In the genomic region with DNA sequence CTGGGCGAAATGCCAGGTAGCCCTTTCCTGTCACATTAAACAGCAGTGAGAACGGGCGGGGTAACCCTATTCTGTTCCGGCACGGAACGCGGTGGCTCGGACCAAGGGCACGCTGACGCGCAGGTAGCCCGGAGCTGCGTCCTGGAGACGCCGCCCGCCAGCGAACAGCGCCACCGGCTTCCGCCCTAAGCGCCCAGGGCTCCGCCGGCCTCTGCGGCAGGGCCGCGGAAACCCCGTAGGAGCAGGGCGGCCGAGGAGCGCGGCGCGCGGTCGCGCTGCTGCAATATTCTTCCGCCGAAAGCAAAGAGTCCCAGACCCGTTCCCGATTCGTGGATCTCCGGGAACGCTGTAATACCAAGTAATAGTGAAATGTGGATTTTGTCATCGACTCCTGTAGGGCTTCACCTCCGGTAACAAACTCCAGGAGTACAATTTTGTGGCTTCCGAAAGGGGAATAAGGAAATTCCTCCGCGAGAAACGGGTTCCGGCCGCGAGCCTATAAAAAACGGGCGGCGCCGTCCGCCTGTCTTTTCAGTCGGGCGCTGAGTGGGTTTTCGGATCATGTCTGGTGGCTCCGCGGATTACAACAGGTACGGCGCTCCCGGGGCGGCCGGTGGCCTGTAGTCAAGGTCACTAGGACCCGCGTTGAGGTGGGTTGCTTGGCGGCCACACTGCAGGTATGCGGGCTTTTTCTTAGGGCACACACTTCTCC, we compare ENCODE assay signal across 8 mouse cellular contexts. TPM values are rescaled to one million over a fixed set of nuclear protein-coding genes. Genes with fewer than 3 reads are reported as not detected.
DNase-seq lines count a peak whose midpoint lies in the region; ATAC-seq and TF ChIP-seq lines count a peak whose summit lies in the region.

A gene (plus strand): TSS at position 214 of the 712 bp plus-strand sequence.

- H3K27ac ChIP-seq in embryonic facial prominence, embryonic 13.5 days, result peak within 1 kb of the TSS; percentile 98
- peak within 1 kb of the TSS; percentile 100 for H3K27ac ChIP-seq in heart, adult 2 months
- peak within 1 kb of the TSS; percentile 97 for H3K27ac ChIP-seq in limb, embryonic 13.5 days
- H3K27ac ChIP-seq in midbrain, embryonic 16.5 days (ENCODE audit: low read length), result peak within 1 kb of the TSS; percentile 99

- under 1% methylated on average over 71 of the region's 71 CpGs for WGBS in embryonic facial prominence, embryonic 13.5 days
- under 1% methylated on average over 71 of the region's 71 CpGs for WGBS in heart, adult 2 months
- WGBS in limb, embryonic 13.5 days, result under 1% methylated on average over 71 of the region's 71 CpGs
- under 1% methylated on average over 69 of the region's 71 CpGs for WGBS in midbrain, embryonic 16.5 days

- H3K4me2 ChIP-seq in embryonic facial prominence, embryonic 13.5 days, result peak within 1 kb of the TSS; percentile 74
- peak within 1 kb of the TSS; percentile 83 for H3K4me2 ChIP-seq in limb, embryonic 13.5 days (replicated peaks)
- peak within 1 kb of the TSS; percentile 98 for H3K4me2 ChIP-seq in midbrain, embryonic 16.5 days (ENCODE audit: low read length)

- peak within 1 kb of the TSS; percentile 100 for H3K9ac ChIP-seq in embryonic facial prominence, embryonic 13.5 days
- H3K9ac ChIP-seq in heart, adult 2 months (ENCODE audit: low read depth, low read length), result peak within 1 kb of the TSS; percentile 98
- H3K9ac ChIP-seq in limb, embryonic 13.5 days, result peak within 1 kb of the TSS; percentile 100
- peak within 1 kb of the TSS; percentile 99 for H3K9ac ChIP-seq in midbrain, embryonic 16.5 days (ENCODE audit: low read depth, low read length)

- peak within 1 kb of the TSS; percentile 96 for H3K4me3 ChIP-seq in embryonic facial prominence, embryonic 13.5 days
- H3K4me3 ChIP-seq in heart, adult 2 months, result peak within 1 kb of the TSS; percentile 97
- peak within 1 kb of the TSS; percentile 99 for H3K4me3 ChIP-seq in limb, embryonic 13.5 days
- peak within 1 kb of the TSS; percentile 93 for H3K4me3 ChIP-seq in midbrain, embryonic 16.5 days (ENCODE audit: low read depth, low read length)

- H3K36me3 ChIP-seq in embryonic facial prominence, embryonic 13.5 days, result peaks cover 37% of the 10 kb centered on the region
- peaks cover 37% of the 10 kb centered on the region for H3K36me3 ChIP-seq in heart, adult 2 months (ENCODE audit: control insufficient read depth, insufficient read depth, low read length)
- H3K36me3 ChIP-seq in limb, embryonic 13.5 days, result peaks cover 38% of the 10 kb centered on the region
- peaks cover 15% of the 10 kb centered on the region for H3K36me3 ChIP-seq in midbrain, embryonic 16.5 days (ENCODE audit: control insufficient read depth, insufficient read depth, low read length)

- ATAC-seq in embryonic facial prominence, embryonic 13.5 days (ENCODE audit: insufficient number of reproducible peaks, insufficient read depth, low FRiP score, low TSS enrichment, low read depth), result peak; percentile 90
- peak; percentile 89 for ATAC-seq in limb, embryonic 13.5 days (ENCODE audit: low FRiP score, low read depth)
- peak; percentile 92 for ATAC-seq in midbrain, embryonic 16.5 days

- peak; percentile 55 for TF ChIP-seq CTCF in heart, adult 2 months (IDR thresholded peaks at IDR 0.05)

- TF ChIP-seq EP300 in heart, adult 2 months (IDR thresholded peaks at IDR 0.05; ENCODE audit: insufficient read depth, low read depth, low read length), result peak; percentile 47; the same call in 1 of the 2 replicates

- peaks cover 7% of the 10 kb centered on the region for H3K79me2 ChIP-seq in heart, adult 2 months (replicated peaks; ENCODE audit: control insufficient read depth, insufficient read depth, low read length)

- peak; percentile 96 for TF ChIP-seq POLR2A in heart, adult 2 months (IDR thresholded peaks at IDR 0.05; ENCODE audit: insufficient read depth, low read depth, low read length)

- DNase-seq in 3134 (ENCODE audit: extremely low read depth, insufficient read length, low spot score), result peak; percentile 97
- peak; percentile 94 to 97 for DNase-seq in adrenal gland, postnatal 36 days
- peak; percentile 96 for DNase-seq in heart, adult 2 months
- DNase-seq in kidney, adult 8-10 months, result peak; percentile 91 to 92
- peak; percentile 95 to 98 for DNase-seq in spleen, postnatal 10 days (ENCODE audit: low spot score in 2 of 2)

- H3K27me3 ChIP-seq in embryonic facial prominence, embryonic 13.5 days, result no peaks in the 10 kb centered on the region
- no peaks in the 10 kb centered on the region for H3K27me3 ChIP-seq in heart, adult 2 months (ENCODE audit: control insufficient read depth, insufficient read depth, low read length)
- no peaks in the 10 kb centered on the region for H3K27me3 ChIP-seq in limb, embryonic 13.5 days
- no peaks in the 10 kb centered on the region for H3K27me3 ChIP-seq in midbrain, embryonic 16.5 days (ENCODE audit: control insufficient read depth, insufficient read depth, low read depth, low read length)

- peaks cover 31% of the 10 kb centered on the region for H3K4me1 ChIP-seq in embryonic facial prominence, embryonic 13.5 days
- H3K4me1 ChIP-seq in heart, adult 2 months (ENCODE audit: control insufficient read depth, insufficient read depth, low read length), result peaks cover 2% of the 10 kb centered on the region
- H3K4me1 ChIP-seq in limb, embryonic 13.5 days, result peaks cover 28% of the 10 kb centered on the region
- H3K4me1 ChIP-seq in midbrain, embryonic 16.5 days (ENCODE audit: control insufficient read depth, insufficient read depth, low read length), result peaks cover 27% of the 10 kb centered on the region

- intact Hi-C loops in heart, adult 2 months (cut with DNase I), result loop anchor here (1.0 to 5.0 kb wide), 2 partner anchors 20 to 250 kb away; a partner anchor contains a TSS

- no peaks in the 10 kb centered on the region for H3K9me3 ChIP-seq in embryonic facial prominence, embryonic 13.5 days
- no peaks in the 10 kb centered on the region for H3K9me3 ChIP-seq in limb, embryonic 13.5 days
- no peaks in the 10 kb centered on the region for H3K9me3 ChIP-seq in midbrain, embryonic 16.5 days (replicated peaks; ENCODE audit: control insufficient read depth, low read length, poor library complexity, severe bottlenecking)

RNA-seq across cellular contexts. Expression of the gene that starts here (rescaled TPM):
- 100 to 1,000 TPM; 505 to 659 TPM for total RNA-seq in adrenal gland, postnatal 36 days (2021)
- 255 and 283 TPM in 2 replicates for polyA plus RNA-seq in embryonic facial prominence, embryonic 13.5 days (2015; fragmentation: Nextera tagmentation; extraction: Ambion mirVana)
- total RNA-seq in heart, adult 2 months (2021), result 100 to 1,000 TPM; 337 to 385 TPM
- 128 and 287 TPM in 2 replicates for polyA plus RNA-seq in heart, adult 2 months (2012; rRNA removed)
- polyA plus RNA-seq in limb, embryonic 13.5 days (2015; fragmentation: Nextera tagmentation; extraction: Ambion mirVana), result 249 and 265 TPM in 2 replicates
- 364 and 366 TPM in 2 replicates for polyA plus RNA-seq in midbrain, embryonic 16.5 days (2015; fragmentation: Nextera tagmentation; extraction: Ambion mirVana)

Comparison
In these comparisons a context has a peak if more than half of its experiments do, and no peak if none do; other contexts are left out.
1. Peak in every context shown above with its lines: DNase-seq, ATAC-seq, H3K4me3 ChIP-seq and H3K27ac ChIP-seq.